Mouse (Mus musculus): ENCODE measurements around the gene Olfr813.
"Not testable (repeated sequence)": the region's sequence is repeated elsewhere in the genome, so short reads cannot be mapped to it uniquely, and the experiment has no call there.

The Olfr813 gene

GRCm38 (mm10) chr10:129855067-129855466 is at the start of gene Olfr813:
Gene Olfr813, plus strand, starts transcription at chr10:129855367.
- in situ Hi-C loops (cut with MboI, MseI), result no loop called here

GRCm38 (mm10) chr10:129845994-129846393 is 9.2 kb upstream of the Olfr813 start, which contains the start of gene Olfr812:
Gene Olfr812, minus strand, starts transcription at chr10:129846094.
- in situ Hi-C loops (cut with MboI, MseI), result no loop called here

GRCm38 (mm10) chr10:129847343-129847742 is 7.8 kb upstream of the Olfr813 start:
- in situ Hi-C loops (cut with MboI, MseI), result no loop called here

GRCm38 (mm10) chr10:129879751-129880150 is 24.6 kb downstream of the Olfr813 start, which contains the start of gene Olfr814:
Gene Olfr814, minus strand, starts transcription at chr10:129879851.
- in situ Hi-C loops (cut with MboI, MseI), result not testable (repeated sequence)

GRCm38 (mm10) chr10:129885496-129885895 is 30.3 kb downstream of the Olfr813 start:
- in situ Hi-C loops (cut with MboI, MseI), result not testable (repeated sequence)

GRCm38 (mm10) chr10:129885934-129886333 is 30.8 kb downstream of the Olfr813 start:
- in situ Hi-C loops (cut with MboI, MseI), result no loop called here

- in situ Hi-C loops (cut with MboI, MseI), result not testable (repeated sequence)
These were observed 50.6 kb downstream of the Olfr813 start, which contains the start of gene Olfr815 for GRCm38 (mm10) chr10:129905767-129906166. Gene Olfr815, minus strand, starts transcription at chr10:129905867.
